Comparison of ENCODE assay signal across 16 mouse cellular contexts in the genomic region with DNA sequence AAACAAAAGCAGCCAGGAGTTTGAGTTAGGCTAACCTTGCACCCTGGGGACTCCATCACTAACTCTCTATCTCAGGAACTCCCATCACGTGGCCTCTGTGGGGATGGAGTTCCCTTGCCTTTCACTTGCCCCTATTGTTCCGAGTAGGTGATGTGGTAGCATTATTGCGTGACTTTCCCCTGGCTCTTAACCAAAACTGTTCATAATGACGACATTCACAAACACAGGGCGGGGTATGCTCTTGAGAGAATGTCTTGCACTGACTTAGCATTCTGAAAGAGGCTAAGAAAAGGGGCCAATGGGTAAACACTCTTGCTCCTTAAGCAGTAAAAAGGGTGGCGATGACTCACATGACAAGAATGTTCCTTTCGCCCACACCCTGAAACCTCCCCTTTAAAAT. TPM values are rescaled to one million over a fixed set of nuclear protein-coding genes. Genes with fewer than 3 reads are reported as not detected.
DNase-seq lines count a peak whose midpoint lies in the region; ATAC-seq and TF ChIP-seq lines count a peak whose summit lies in the region.
"Had no signal": no experiment of that assay in that cellular context is flagged by ENCODE, and none has a peak within 500 bp of the region (broad histone marks: within the 10 kb centered on the region; RNA-seq: fewer than 3 reads in every experiment).

No protein-coding gene starts in this region.

- peak; percentile 50 for DNase-seq in gastrocnemius, adult 18-20 months (ENCODE audit: low spot score)
- no peak for DNase-seq in gastrocnemius, postnatal 14 days
- DNase-seq in CH12.LX (ENCODE audit: extremely low read depth), result no peak
- DNase-seq in lung, postnatal 36 days, result peak; percentile 72
- DNase-seq in midbrain, embryonic 11.5 days (ENCODE audit: low spot score, missing footprints), result no peak
- no peak for DNase-seq in retina, postnatal 1 day
- DNase-seq: heart, postnatal 4 days; kidney, adult 8-10 months; thymus, postnatal 36 days had no signal

- no peaks in the 10 kb centered on the region for H3K79me2 ChIP-seq in CH12.LX (replicated peaks; ENCODE audit: control insufficient read depth, extremely low read depth, insufficient read depth, poor library complexity, severe bottlenecking)

- in situ Hi-C loops in CH12.LX (cut with MboI; ENCODE audit: low pct_ligation_motif_present, low pct_unique_long_range_greater_than_20kb, low sequenced_read_pairs), result loop anchor here (25.0 kb wide), 1 partner anchor 147 kb away; no protein-coding TSS in a partner anchor

- dilution Hi-C loops in CH12.LX (cut with MboI; ENCODE audit: extremely low pct_ligation_motif_present, extremely low pct_unique_long_range_greater_than_20kb, low sequenced_read_pairs), result no loop called here

- peak; percentile 81 for ATAC-seq in forebrain, embryonic 13.5 days
- no peak for ATAC-seq in midbrain, embryonic 11.5 days (ENCODE audit: low FRiP score)
- no peak for ATAC-seq in megakaryocyte progenitor cell, adult 5-6 weeks (replicated peaks; ENCODE audit: poor library complexity)
- ATAC-seq: CD4-positive, CD25-positive, alpha-beta regulatory T cell, adult 4 months; midbrain, embryonic 13.5 days had no signal

- H3K36me3 ChIP-seq in CH12.LX (replicated peaks in 1 of 2; ENCODE audit: control insufficient read depth in 1 of 2, insufficient read depth in 1 of 2, low read length in 1 of 2), result no peaks in the 10 kb centered on the region
- H3K36me3 ChIP-seq in forebrain, embryonic 13.5 days (ENCODE audit: poor library complexity, severe bottlenecking), result no peaks in the 10 kb centered on the region
- H3K36me3 ChIP-seq in midbrain, embryonic 11.5 days (ENCODE audit: control insufficient read depth, insufficient read depth, low read length), result no peaks in the 10 kb centered on the region
- H3K36me3 ChIP-seq: embryonic facial prominence, embryonic 12.5 days; midbrain, embryonic 13.5 days; neural tube, embryonic 15.5 days had no signal

- 38% methylated on average over 7 of the region's 7 CpGs for WGBS in forebrain, embryonic 13.5 days
- WGBS in midbrain, embryonic 11.5 days, result 74% methylated on average over 7 of the region's 7 CpGs

- no peak for TF ChIP-seq RAD21 in CH12.LX (IDR thresholded peaks at IDR 0.05; ENCODE audit: low read depth, low read length)

- TF ChIP-seq CTCF in CH12.LX (conservative IDR thresholded peaks at IDR 0.05 in 1 of 2, IDR thresholded peaks at IDR 0.05 in 1 of 2; ENCODE audit: low read depth in 2 of 2, low read length in 2 of 2), result no peak

- no peaks in the 10 kb centered on the region for H3K9me3 ChIP-seq in CH12.LX (replicated peaks; ENCODE audit: low read length)
- no peaks in the 10 kb centered on the region for H3K9me3 ChIP-seq in forebrain, embryonic 13.5 days (replicated peaks)
- no peaks in the 10 kb centered on the region for H3K9me3 ChIP-seq in midbrain, embryonic 11.5 days (ENCODE audit: control insufficient read depth, low read length)
- H3K9me3 ChIP-seq: embryonic facial prominence, embryonic 12.5 days; midbrain, embryonic 13.5 days; neural tube, embryonic 15.5 days had no signal

- intact Hi-C loops in gastrocnemius, postnatal 14 days (cut with DNase I; ENCODE audit: low total_unique reads), result no loop called here

- H3K4me2 ChIP-seq in CH12.LX (ENCODE audit: insufficient read depth, low read depth, poor library complexity, severe bottlenecking), result peak overlapping the region; percentile 29; the same call in 1 of the 2 replicates
- H3K4me2 ChIP-seq in forebrain, embryonic 13.5 days, result no peak overlapping the region
- no peak overlapping the region for H3K4me2 ChIP-seq in midbrain, embryonic 11.5 days
- H3K4me2 ChIP-seq: embryonic facial prominence, embryonic 12.5 days; liver, embryonic 11.5 days; midbrain, embryonic 13.5 days; neural tube, embryonic 15.5 days had no signal

- peaks cover 0 to 3% of the 10 kb centered on the region in 2 experiments; a peak in 1 of 4 replicates for H3K4me1 ChIP-seq in CH12.LX (ENCODE audit: control insufficient read depth in 1 of 2, insufficient read depth in 2 of 2)
- H3K4me1 ChIP-seq in forebrain, embryonic 13.5 days, result no peaks in the 10 kb centered on the region
- no peaks in the 10 kb centered on the region for H3K4me1 ChIP-seq in midbrain, embryonic 11.5 days (ENCODE audit: control insufficient read depth, insufficient read depth, low read length)
- H3K4me1 ChIP-seq: embryonic facial prominence, embryonic 12.5 days; midbrain, embryonic 13.5 days; neural tube, embryonic 15.5 days had no signal

- H3K27ac ChIP-seq in CH12.LX (ENCODE audit: insufficient read depth, low read depth), result no peak overlapping the region
- no peak overlapping the region for H3K27ac ChIP-seq in forebrain, embryonic 13.5 days
- H3K27ac ChIP-seq in midbrain, embryonic 11.5 days (ENCODE audit: low read depth, low read length), result no peak overlapping the region
- H3K27ac ChIP-seq: embryonic facial prominence, embryonic 12.5 days; midbrain, embryonic 13.5 days; neural tube, embryonic 15.5 days had no signal

- H3K4me3 ChIP-seq in CH12.LX (replicated peaks in 1 of 3; ENCODE audit: low read depth in 2 of 3, low read length in 2 of 3, poor library complexity in 1 of 3), result no peak overlapping the region
- H3K4me3 ChIP-seq in forebrain, embryonic 13.5 days, result no peak overlapping the region
- H3K4me3 ChIP-seq in midbrain, embryonic 11.5 days (ENCODE audit: low read depth, low read length), result no peak overlapping the region
- H3K4me3 ChIP-seq: embryonic facial prominence, embryonic 12.5 days; midbrain, embryonic 13.5 days; neural tube, embryonic 15.5 days had no signal

- TF ChIP-seq POLR2A in CH12.LX (IDR thresholded peaks at IDR 0.05; ENCODE audit: low read depth, low read length), result no peak

- no peaks in the 10 kb centered on the region for H3K27me3 ChIP-seq in CH12.LX (replicated peaks)
- no peaks in the 10 kb centered on the region for H3K27me3 ChIP-seq in forebrain, embryonic 13.5 days
- no peaks in the 10 kb centered on the region for H3K27me3 ChIP-seq in midbrain, embryonic 11.5 days (ENCODE audit: control insufficient read depth, insufficient read depth, low read length)
- H3K27me3 ChIP-seq: embryonic facial prominence, embryonic 12.5 days; midbrain, embryonic 13.5 days; neural tube, embryonic 15.5 days had no signal

- no peak for TF ChIP-seq EP300 in CH12.LX (IDR thresholded peaks at IDR 0.05; ENCODE audit: low read length)

- H3K9ac ChIP-seq in CH12.LX (ENCODE audit: insufficient read depth, low read depth), result no peak overlapping the region
- H3K9ac ChIP-seq in forebrain, embryonic 13.5 days, result no peak overlapping the region
- no peak overlapping the region for H3K9ac ChIP-seq in midbrain, embryonic 11.5 days (ENCODE audit: low read length)
- H3K9ac ChIP-seq: embryonic facial prominence, embryonic 12.5 days; midbrain, embryonic 13.5 days; neural tube, embryonic 15.5 days had no signal

TF ChIP-seq in CH12.LX, 34 proteins besides CTCF, POLR2A, EP300 and RAD21:
- TF ChIP-seq ETS1 (conservative IDR thresholded peaks at IDR 0.05; ENCODE audit: low read depth, low read length) (peak; percentile 46), ZC3H11A (IDR thresholded peaks at IDR 0.05; ENCODE audit: low read depth, low read length) (no peak), CHD2 (IDR thresholded peaks at IDR 0.05; ENCODE audit: low read length) (no peak), HCFC1 (IDR thresholded peaks at IDR 0.05; ENCODE audit: low read depth, low read length) (no peak), USF1 (IDR thresholded peaks at IDR 0.05; ENCODE audit: low read depth, low read length) (peak; percentile 61), SIN3A (IDR thresholded peaks at IDR 0.05; ENCODE audit: low read length) (no peak), KAT2A (IDR thresholded peaks at IDR 0.05; ENCODE audit: insufficient replicate concordance, low read length) (no peak), TCF12 (IDR thresholded peaks at IDR 0.05; ENCODE audit: low read depth, low read length) (no peak), IRF4 (IDR thresholded peaks at IDR 0.05; ENCODE audit: low read depth, low read length) (no peak), BHLHE40 (IDR thresholded peaks at IDR 0.05; ENCODE audit: low read depth, low read length) (peak; percentile 61), MAX (IDR thresholded peaks at IDR 0.05; ENCODE audit: low read length) (0 out of 2 replicates have a peak, but pooled peaks have one; percentile 32)
TF ChIP-seq in CH12.LX: peak in this region for 4.

RNA-seq across cellular contexts. Expression of gene Ptgs2, which starts 15.5 kb away (rescaled TPM):
- under 1 TPM; 0.24 to 0.27 TPM for total RNA-seq in gastrocnemius, adult 18-20 months (2021)
- total RNA-seq in gastrocnemius, postnatal 14 days (2021), result under 1 TPM; 0.27 to 0.31 TPM
- 0.13 and 0.30 TPM in 2 replicates for total RNA-seq in CH12.LX (2012; rRNA removed)
- total RNA-seq in CH12.LX (2014; rRNA removed), result 0.34 TPM in 2 replicates
- 0.07 and 0.09 TPM in 2 replicates for polyA plus RNA-seq in CH12.LX (2012; ENCODE audit: insufficient read length, low read depth)
- polyA plus RNA-seq in forebrain, embryonic 13.5 days (2015; fragmentation: Nextera tagmentation; extraction: Ambion mirVana), result 0.09 TPM in 1 of 2 replicates, not detected in the other
- polyA plus RNA-seq in midbrain, embryonic 11.5 days (2014; fragmentation: Nextera tagmentation; extraction: Ambion mirVana), result 0.10 and 0.15 TPM in 2 replicates
- 1.3 and 5.8 TPM in 2 replicates for total RNA-seq in megakaryocyte progenitor cell, adult 5-6 weeks (2015)
- total RNA-seq in megakaryocyte progenitor cell, adult 5-6 weeks (2017), result 2.0 and 2.6 TPM in 2 replicates
- polyA plus RNA-seq: CD4-positive, CD25-positive, alpha-beta regulatory T cell, adult 4 months; midbrain, embryonic 13.5 days had no signal

Comparison
In these comparisons a context has a peak if more than half of its experiments do, and no peak if none do; other contexts are left out.
1. DNase-seq: peak in gastrocnemius, adult 18-20 months (single experiment) and lung, postnatal 36 days (single experiment); none in gastrocnemius, postnatal 14 days (single experiment), CH12.LX (single experiment), midbrain, embryonic 11.5 days (single experiment) and retina, postnatal 1 day (single experiment).